Mouse (Mus musculus): Measurements from ENCODE around the gene Dtnbp1. TPM values are rescaled to one million over a fixed set of nuclear protein-coding genes. Genes with fewer than 3 reads are reported as not detected.

The Dtnbp1 gene
- polyA plus RNA-seq, 1 experiment from 2014 or later, result 28.6 TPM

GRCm38 (mm10) chr13:45030830-45031229, 28.9 kb upstream of the Dtnbp1 start:
- Histone ChIP-seq H3K27ac (replicated peaks) (no peak overlapping the region), H3K9ac (no peak overlapping the region), H3K4me3 (replicated peaks) (no peak overlapping the region), H3K9me3 (replicated peaks) (no peaks in the 10 kb centered on the region), H3K4me2 (no peak overlapping the region; the same call in 1 of the 2 replicates), H3K27me3 (peaks cover 46% of the 10 kb centered on the region), H3K4me1 (replicated peaks) (peaks cover 15% of the 10 kb centered on the region), H3K36me3 (replicated peaks) (no peaks in the 10 kb centered on the region)
- WGBS (ENCODE audit: insufficient replicate concordance), result 7% methylated on average over 12 of the region's 12 CpGs
- ATAC-seq (ENCODE audit: insufficient read depth), result no peak

- H3K27me3 ChIP-seq, result peaks cover 45% of the 10 kb centered on the region
- no peaks in the 10 kb centered on the region for H3K9me3 ChIP-seq (replicated peaks)
- 58% methylated on average over 1 of the region's 1 CpGs for WGBS (ENCODE audit: insufficient replicate concordance)
- H3K4me3 ChIP-seq (replicated peaks), result no peak overlapping the region
- no peak overlapping the region for H3K4me2 ChIP-seq
- no peak overlapping the region for H3K27ac ChIP-seq (replicated peaks)
- no peaks in the 10 kb centered on the region for H3K36me3 ChIP-seq (replicated peaks)
- no peak for ATAC-seq (ENCODE audit: insufficient read depth)
- peaks cover 15% of the 10 kb centered on the region for H3K4me1 ChIP-seq (replicated peaks)
- H3K9ac ChIP-seq, result no peak overlapping the region
Observed at GRCm38 (mm10) chr13:45029791-45030190, 27.8 kb upstream of the Dtnbp1 start.

GRCm38 (mm10) chr13:45026291-45026690, 24.3 kb upstream of the Dtnbp1 start:
- Histone ChIP-seq H3K27ac (replicated peaks) (no peak overlapping the region), H3K27me3 (peaks cover 27% of the 10 kb centered on the region), H3K9me3 (replicated peaks) (no peaks in the 10 kb centered on the region), H3K4me2 (no peak overlapping the region), H3K4me1 (replicated peaks) (0 out of 2 replicates have a peak, but pooled peaks cover 1% of the 10 kb centered on the region), H3K9ac (no peak overlapping the region), H3K4me3 (replicated peaks) (no peak overlapping the region), H3K36me3 (replicated peaks) (no peaks in the 10 kb centered on the region)
- ATAC-seq (ENCODE audit: insufficient read depth), result no peak
- 64% methylated on average over 3 of the region's 3 CpGs for WGBS (ENCODE audit: insufficient replicate concordance)

DNA sequence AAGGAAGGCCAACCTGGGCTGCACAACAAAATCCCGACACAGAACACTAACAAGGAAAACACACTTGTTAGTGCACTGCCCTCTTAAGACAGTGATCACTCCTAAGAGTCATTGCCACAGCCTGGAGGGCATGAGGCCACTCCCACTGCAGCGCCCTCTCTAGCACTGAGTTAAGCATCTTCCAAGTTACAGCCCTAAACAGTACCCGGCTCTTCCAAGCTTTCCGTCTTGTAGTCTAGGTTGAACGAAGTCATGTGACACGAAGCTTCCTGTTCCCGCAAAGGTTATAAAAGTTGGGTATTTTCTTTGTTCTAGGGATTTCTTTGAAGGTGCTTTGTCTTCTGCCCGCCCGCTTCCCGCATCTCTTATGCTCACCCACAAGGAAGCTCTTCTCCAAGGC, 22.9 kb upstream of the Dtnbp1 start:
- H3K4me2 ChIP-seq, result no peak overlapping the region
- no peak overlapping the region for H3K9ac ChIP-seq
- H3K27ac ChIP-seq (replicated peaks), result no peak overlapping the region
- H3K27me3 ChIP-seq, result peaks cover 20% of the 10 kb centered on the region
- H3K36me3 ChIP-seq (replicated peaks), result no peaks in the 10 kb centered on the region
- no peaks in the 10 kb centered on the region for H3K9me3 ChIP-seq (replicated peaks)
- WGBS (ENCODE audit: insufficient replicate concordance), result 71% methylated on average over 10 of the region's 10 CpGs
- H3K4me1 ChIP-seq (replicated peaks), result no peaks in the 10 kb centered on the region
- ATAC-seq (ENCODE audit: insufficient read depth), result no peak
- H3K4me3 ChIP-seq (replicated peaks), result no peak overlapping the region

DNA sequence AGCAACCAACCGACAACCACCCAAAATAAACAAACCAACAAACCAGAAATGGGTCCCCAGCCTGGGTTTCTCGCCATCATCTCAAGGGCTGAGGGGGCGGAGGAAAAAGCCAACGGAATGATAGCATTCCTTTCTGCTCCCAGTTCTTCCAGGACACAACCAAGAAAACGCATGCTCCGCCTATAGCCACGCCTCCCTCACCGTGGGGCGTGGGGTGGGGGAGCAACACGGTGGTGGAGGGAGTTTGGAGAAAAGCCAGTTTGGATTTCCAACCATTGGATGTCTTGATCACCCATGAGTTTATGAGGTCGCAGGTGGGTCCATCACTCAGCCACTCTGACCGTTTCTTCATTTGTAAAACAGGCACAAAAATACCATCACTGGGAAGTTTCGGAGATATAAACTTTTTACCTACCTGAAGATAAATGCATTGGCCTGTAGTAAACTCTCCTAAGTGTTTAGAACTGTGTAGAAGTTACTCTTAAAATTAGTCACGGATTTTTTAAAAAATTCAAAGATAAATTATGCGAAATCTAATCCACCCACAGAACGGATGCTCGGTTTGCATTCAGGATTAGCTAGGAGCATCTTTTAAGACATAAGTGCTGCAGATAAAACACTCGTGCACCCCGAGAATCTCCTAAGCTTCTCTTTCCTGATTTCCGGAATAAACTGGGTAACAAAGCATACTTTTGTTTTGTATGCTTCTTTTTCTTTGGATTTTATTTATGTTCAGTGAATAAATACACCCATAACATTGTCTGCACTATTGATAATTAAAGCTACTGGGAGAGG, 21.6 kb upstream of the Dtnbp1 start:
- Histone ChIP-seq H3K27ac (replicated peaks) (no peak overlapping the region), H3K27me3 (peaks cover 14% of the 10 kb centered on the region; the same call in 1 of the 2 replicates), H3K9ac (no peak overlapping the region), H3K4me2 (no peak overlapping the region), H3K36me3 (replicated peaks) (no peaks in the 10 kb centered on the region), H3K4me1 (replicated peaks) (no peaks in the 10 kb centered on the region), H3K9me3 (replicated peaks) (no peaks in the 10 kb centered on the region), H3K4me3 (replicated peaks) (no peak overlapping the region)
- 69% methylated on average over 20 of the region's 20 CpGs for WGBS (ENCODE audit: insufficient replicate concordance)
- no peak for ATAC-seq (ENCODE audit: insufficient read depth)

DNA sequence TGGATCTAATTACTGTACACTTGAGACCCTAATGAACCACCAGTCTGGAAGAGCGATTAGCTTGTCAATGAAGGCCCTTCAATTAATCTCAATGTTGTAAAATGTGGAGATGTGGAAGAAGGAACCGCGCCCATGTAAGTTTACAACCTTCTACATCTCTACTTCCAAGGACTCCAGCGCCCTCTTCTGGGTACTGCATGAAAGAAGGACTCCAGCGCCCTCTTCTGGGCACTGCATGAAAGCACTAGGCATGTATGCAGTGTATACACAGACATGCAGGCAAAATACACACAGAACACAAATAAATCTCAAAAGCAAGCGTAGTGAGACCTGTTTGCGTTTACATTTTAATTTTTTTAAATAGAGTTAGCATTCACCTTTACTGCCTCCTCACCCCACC, 6.2 kb upstream of the Dtnbp1 start:
- Histone ChIP-seq H3K27ac (replicated peaks) (no peak overlapping the region), H3K4me2 (no peak overlapping the region)
- 73% methylated on average over 7 of the region's 7 CpGs for WGBS (ENCODE audit: insufficient replicate concordance)

GRCm38 (mm10) chr13:45007726-45008125, 5.8 kb upstream of the Dtnbp1 start:
- Histone ChIP-seq H3K27me3 (0 out of 2 replicates have a peak, but pooled peaks cover 4% of the 10 kb centered on the region), H3K9ac (no peak overlapping the region), H3K4me1 (replicated peaks) (peaks cover 3% of the 10 kb centered on the region), H3K9me3 (replicated peaks) (no peaks in the 10 kb centered on the region), H3K36me3 (replicated peaks) (no peaks in the 10 kb centered on the region), H3K4me3 (replicated peaks) (no peak overlapping the region), H3K27ac (replicated peaks) (no peak overlapping the region), H3K4me2 (no peak overlapping the region)
- 72% methylated on average over 6 of the region's 6 CpGs for WGBS (ENCODE audit: insufficient replicate concordance)
- ATAC-seq (ENCODE audit: insufficient read depth), result no peak

More for the DNA sequence above, 6.2 kb upstream of the Dtnbp1 start:
- no peak overlapping the region for H3K4me3 ChIP-seq (replicated peaks)
- H3K36me3 ChIP-seq (replicated peaks), result no peaks in the 10 kb centered on the region
- no peaks in the 10 kb centered on the region for H3K9me3 ChIP-seq (replicated peaks)
- H3K4me1 ChIP-seq (replicated peaks), result no peaks in the 10 kb centered on the region
- no peak overlapping the region for H3K9ac ChIP-seq
- 0 out of 2 replicates have a peak, but pooled peaks cover 2% of the 10 kb centered on the region for H3K27me3 ChIP-seq
- no peak for ATAC-seq (ENCODE audit: insufficient read depth)

DNA sequence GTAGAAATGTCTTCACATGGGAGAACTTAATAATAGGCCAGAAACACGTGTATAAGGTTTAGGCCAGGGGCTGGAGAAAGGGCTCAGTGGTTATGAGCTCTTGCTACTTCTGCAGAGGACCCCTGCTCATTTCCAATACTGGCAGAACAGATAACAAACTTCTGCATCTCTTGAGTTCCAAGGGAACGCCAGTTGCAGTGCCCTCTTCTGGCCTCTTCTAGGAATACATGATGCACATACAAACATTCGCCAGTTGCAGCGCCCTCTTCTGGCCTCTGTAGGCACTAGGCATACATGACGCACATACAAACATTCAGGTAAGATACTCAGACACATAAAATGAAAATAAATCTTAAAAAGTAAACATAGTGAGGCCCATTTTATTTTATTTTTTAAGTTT, 4.5 kb upstream of the Dtnbp1 start:
- no peak overlapping the region for H3K9ac ChIP-seq
- H3K36me3 ChIP-seq (replicated peaks), result no peaks in the 10 kb centered on the region
- no peaks in the 10 kb centered on the region for H3K9me3 ChIP-seq (replicated peaks)
- no peak overlapping the region for H3K27ac ChIP-seq (replicated peaks)
- no peak overlapping the region for H3K4me2 ChIP-seq
- ATAC-seq (ENCODE audit: insufficient read depth), result no peak
- H3K4me1 ChIP-seq (replicated peaks), result peaks cover 12% of the 10 kb centered on the region
- H3K4me3 ChIP-seq (replicated peaks), result no peak overlapping the region
- H3K27me3 ChIP-seq, result 0 out of 2 replicates have a peak, but pooled peaks cover 4% of the 10 kb centered on the region
- WGBS (ENCODE audit: insufficient replicate concordance), result 54% methylated on average over 5 of the region's 5 CpGs

- no peak for ATAC-seq (ENCODE audit: insufficient read depth)
Observed at GRCm38 (mm10) chr13:45005861-45006260, 3.9 kb upstream of the Dtnbp1 start.

DNA sequence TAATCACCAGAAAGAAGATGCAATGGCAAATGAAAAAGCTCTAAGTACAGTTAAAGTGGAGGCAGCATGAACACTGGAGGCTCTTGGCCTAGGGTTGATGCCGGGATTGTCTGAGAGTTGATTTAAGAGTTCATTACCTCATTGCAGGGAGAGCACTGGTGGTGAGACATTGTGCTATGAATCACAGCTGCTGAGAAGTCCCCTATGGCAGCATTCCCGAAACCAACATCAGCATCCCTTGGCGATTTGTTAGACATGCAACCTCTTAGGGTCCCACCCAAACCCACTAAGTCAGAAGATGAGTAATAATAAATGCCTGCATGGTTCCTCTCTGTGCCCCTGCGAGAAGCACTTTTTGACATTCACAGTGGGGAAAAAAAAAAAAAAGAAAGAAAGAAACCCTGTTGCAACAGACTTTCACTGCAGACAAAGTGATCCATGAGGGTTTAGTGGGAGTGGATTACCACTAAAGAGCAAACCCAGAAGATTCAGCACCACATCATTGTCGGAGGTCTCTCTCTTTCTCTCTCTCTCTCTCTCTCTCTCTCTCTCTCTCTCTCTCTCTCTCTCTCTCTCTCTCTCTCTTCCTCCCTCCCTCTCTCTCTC, 3.1 kb upstream of the Dtnbp1 start:
- H3K27me3 ChIP-seq, result 0 out of 2 replicates have a peak, but pooled peaks cover 4% of the 10 kb centered on the region
- no peak overlapping the region for H3K9ac ChIP-seq
- no peak for ATAC-seq (ENCODE audit: insufficient read depth)
- no peaks in the 10 kb centered on the region for H3K9me3 ChIP-seq (replicated peaks)
- H3K4me2 ChIP-seq, result no peak overlapping the region
- H3K27ac ChIP-seq (replicated peaks), result no peak overlapping the region
- H3K36me3 ChIP-seq (replicated peaks), result no peaks in the 10 kb centered on the region
- H3K4me1 ChIP-seq (replicated peaks), result peaks cover 25% of the 10 kb centered on the region
- no peak overlapping the region for H3K4me3 ChIP-seq (replicated peaks)
- WGBS (ENCODE audit: insufficient replicate concordance), result 64% methylated on average over 5 of the region's 5 CpGs

More at GRCm38 (mm10) chr13:45005861-45006260, 3.9 kb upstream of the Dtnbp1 start:
- no peak overlapping the region for H3K4me2 ChIP-seq
- H3K4me3 ChIP-seq (replicated peaks), result no peak overlapping the region
- H3K9ac ChIP-seq, result no peak overlapping the region
- no peak overlapping the region for H3K27ac ChIP-seq (replicated peaks)
- H3K4me1 ChIP-seq (replicated peaks), result peaks cover 18% of the 10 kb centered on the region
- 41% methylated on average over 7 of the region's 7 CpGs for WGBS (ENCODE audit: insufficient replicate concordance)
- H3K9me3 ChIP-seq (replicated peaks), result no peaks in the 10 kb centered on the region
- no peaks in the 10 kb centered on the region for H3K36me3 ChIP-seq (replicated peaks)
- 0 out of 2 replicates have a peak, but pooled peaks cover 4% of the 10 kb centered on the region for H3K27me3 ChIP-seq

DNA sequence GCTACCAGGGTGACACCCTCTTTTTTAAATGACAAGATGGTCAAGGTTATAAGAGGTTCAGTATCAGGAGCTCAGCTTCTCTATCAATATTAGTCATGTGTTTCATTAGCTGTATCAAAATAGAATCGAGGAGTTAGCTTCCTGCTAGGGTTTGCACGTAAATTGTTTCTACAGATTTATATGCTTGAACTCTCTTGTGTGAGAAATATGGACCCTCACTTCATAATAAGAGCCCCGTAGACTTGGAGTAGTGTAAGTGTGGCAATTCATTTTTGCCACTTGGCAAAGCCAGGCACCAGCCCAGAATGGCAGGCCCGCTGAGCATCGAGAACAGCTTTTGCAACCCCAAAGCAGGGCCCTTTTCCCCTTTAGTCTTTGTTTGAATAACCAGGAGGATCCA, 1.1 kb upstream of the Dtnbp1 start:
- H3K4me3 ChIP-seq (replicated peaks), result no peak overlapping the region
- no peaks in the 10 kb centered on the region for H3K9me3 ChIP-seq (replicated peaks)
- H3K4me2 ChIP-seq, result peak overlapping the region; percentile 99; the same call in 1 of the 2 replicates
- no peaks in the 10 kb centered on the region; the same call in 1 of the 2 replicates for H3K36me3 ChIP-seq (replicated peaks)
- H3K9ac ChIP-seq, result no peak overlapping the region; the same call in 1 of the 2 replicates
- H3K27me3 ChIP-seq, result 0 out of 2 replicates have a peak, but pooled peaks cover 4% of the 10 kb centered on the region
- 68% methylated on average over 5 of the region's 5 CpGs for WGBS (ENCODE audit: insufficient replicate concordance)
- ATAC-seq (ENCODE audit: insufficient read depth), result no peak
- H3K27ac ChIP-seq (replicated peaks), result no peak overlapping the region
- peaks cover 26% of the 10 kb centered on the region for H3K4me1 ChIP-seq (replicated peaks)
